Mouse (Mus musculus) thymus, postnatal 0 days (tissue): ENCODE data around the gene Gtf2h1. TPM values are rescaled to one million over a fixed set of nuclear protein-coding genes. Genes with fewer than 3 reads are reported as not detected.

Experiments used
- DNase-seq: peaks from one replicate; pipeline ENCODE4 v3.0.0-alpha.2; 2015; ENCODE audit warnings: low spot score
- polyA plus RNA-seq: library from polyadenylated mRNA; unstranded; fragments of >200 nt; fragmentation: Nextera tagmentation; extraction: Ambion mirVana; gene quantifications from 2 replicates; pipeline ENCODE4 v1.2.1, GENCODE M21; 2015

Gtf2h1 gene
- polyA plus RNA-seq, 1 experiment from 2014 or later = 54.3 TPM

DNA sequence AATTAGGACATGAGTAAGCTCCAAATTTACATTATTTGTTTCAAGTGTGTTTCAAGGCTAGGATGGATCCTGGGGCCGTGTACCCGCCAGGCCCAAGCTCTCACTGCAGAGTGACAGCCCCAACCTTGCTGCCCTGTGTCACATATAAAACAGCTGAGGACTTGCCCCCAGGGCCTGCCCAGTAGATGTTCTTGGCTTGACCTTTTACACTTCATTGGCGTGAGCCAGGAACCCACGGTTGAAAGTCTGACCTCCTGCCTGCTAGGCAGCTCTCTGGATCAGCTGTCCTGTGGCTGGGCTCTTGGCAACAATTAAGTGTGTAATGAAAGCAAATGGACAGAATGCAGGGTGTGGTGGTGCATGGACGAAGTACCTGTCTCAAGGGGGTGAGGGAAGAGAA lies 53.4 kb downstream of the Gtf2h1 start:
- no peak for DNase-seq

DNA sequence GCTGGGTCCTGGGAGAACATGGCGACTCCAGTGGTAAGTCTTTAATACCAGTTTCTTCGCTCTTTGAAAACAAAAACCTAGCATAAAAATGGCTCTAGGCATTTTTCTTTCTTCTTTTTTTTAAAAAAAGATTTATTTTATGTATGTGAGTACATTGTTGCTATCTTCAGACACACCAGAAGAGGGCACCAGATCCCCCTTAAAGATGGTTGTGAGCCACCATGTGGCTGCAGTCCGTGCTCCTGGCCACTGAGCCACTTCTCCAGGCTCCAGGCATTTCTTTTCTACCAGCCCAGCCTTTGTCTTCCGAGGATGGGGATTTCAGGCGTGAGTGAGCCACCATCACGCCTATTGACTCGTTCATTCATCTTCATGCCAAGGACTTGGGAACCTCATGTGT lies 55.1 kb downstream of the Gtf2h1 start:
- no peak for DNase-seq

DNA sequence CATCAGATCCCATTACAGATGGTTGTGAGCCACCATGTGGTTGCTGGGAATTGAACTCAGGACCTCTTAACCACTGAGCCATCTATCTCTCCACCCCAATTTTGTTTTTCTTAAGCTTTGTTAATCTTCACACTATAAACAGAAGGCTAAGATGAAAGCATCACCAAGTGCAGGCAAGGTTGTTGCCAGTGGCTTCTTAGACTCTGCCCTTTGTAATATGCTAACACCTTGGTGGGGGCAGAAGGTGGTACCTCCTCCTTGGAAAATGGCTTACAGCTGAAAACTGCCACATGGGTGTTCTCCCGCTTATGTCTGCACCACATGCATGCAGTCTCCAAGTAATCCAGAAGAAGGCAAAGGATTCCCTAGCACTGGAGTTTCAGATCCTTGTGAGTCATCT lies 56.8 kb downstream of the Gtf2h1 start:
- DNase-seq = no peak

DNA sequence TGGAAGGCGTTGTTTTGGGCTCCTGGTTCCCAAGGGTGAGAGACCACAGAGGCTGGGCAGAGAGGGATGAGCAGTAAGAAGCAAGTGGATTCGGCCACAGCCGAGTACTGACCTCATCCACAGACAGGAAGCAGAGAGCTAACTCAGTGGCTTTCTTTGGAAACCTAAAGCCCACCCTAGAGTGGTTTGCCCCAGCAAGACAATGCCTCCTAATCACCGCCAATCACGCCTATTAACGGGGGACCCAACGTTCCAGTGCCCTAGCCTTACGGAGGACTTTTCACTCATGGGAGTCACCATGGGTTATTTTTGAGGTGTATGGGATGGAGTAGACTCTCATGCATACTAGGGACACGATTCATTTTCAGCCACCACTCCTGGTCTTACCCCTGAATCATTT lies 57.5 kb downstream of the Gtf2h1 start:
- DNase-seq = no peak

DNA sequence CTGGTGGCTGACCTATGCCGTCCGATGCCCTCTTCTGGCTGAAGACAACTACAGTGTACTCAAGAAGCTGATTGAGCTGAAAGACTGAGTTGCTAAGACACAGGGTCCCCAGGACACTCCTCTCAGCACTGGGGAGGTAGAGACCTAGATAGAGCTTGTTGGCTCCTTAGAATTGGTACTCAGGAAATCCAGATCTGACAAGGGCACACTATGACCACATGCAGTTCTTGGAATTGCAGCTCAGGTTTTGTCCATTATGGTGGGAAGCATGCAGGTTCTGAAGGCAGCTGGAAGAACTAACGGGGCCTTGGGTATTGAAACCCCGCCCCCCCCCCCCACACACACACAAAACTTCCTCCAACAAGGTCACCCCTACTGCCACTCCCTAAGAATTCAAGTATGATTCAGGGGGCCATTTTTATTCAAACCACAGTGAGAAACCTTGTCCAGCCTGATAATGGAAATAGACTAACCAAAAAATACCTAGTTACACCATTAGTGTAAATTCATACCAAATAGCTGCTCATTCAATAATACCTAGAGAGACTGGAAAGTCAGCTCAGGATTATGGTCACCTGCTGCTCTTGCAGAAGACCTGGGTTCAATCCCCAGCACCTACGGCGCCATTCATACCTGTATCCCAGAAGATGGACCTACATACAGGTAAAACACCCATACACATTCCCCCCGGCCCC lies 60.1 kb downstream of the Gtf2h1 start:
- no peak for DNase-seq

DNA sequence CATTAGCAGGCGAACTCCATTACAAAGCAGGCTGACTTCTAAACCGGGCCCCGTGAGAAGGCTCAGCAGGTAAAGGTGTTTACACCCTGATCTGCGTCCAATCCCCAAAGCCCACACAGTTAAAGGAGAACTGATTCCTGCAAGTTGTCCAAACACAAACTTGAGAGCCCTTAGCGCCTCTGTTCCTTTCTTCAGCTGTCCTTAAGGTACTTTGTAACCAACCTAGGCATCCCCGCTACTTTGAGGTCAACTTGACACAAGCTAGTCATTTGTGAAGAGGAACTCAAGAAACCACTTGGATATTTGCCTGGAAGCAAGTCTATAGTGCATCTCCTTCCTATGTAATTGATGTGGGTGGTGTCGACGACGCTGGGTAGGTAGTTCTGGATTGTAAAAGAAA lies 61.5 kb downstream of the Gtf2h1 start:
- no peak for DNase-seq

DNA sequence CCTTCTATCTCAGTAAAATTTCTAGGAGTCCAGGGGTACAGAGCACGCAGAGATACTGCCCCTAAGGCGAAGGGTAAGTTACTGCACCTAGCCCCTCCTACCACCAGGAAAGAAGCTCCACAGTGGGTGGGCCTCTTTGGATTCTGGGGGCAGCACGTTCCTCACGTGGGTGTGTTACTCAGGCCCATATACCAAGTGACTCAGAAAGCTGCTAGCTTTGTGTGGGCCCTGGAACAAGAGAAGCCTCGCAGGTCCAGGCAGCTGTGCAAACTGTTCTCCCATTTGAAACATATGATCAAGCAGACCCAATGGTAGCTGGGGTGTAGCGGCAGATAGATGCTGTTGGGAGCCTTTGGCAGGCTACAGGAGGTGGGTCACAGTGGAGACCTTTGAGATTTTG lies 63.1 kb downstream of the Gtf2h1 start:
- no peak for DNase-seq

DNA sequence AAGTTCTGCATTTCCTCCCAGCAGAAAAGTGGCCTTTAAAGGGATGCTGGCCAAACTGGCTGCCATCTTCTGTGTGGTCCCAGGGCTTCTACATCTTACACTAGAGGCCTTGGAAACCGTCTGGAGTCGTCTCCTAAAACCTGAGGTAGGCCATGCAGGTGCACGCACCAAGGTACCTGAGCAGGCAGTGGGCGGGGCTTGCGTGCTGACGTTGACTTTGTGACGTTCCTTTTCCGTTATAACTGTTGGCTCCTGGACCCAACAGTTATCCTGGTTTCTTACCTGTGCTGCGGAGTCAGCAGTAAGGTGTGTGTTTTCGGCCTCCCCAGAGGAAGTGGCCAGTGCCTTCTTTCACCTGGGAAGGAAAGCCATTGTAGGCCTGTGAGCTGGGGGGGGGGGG lies 65.1 kb downstream of the Gtf2h1 start, which contains the start of gene Ldhc:
Gene Ldhc (plus strand): TSS at position 208 of the 400 bp plus-strand sequence.
- no peak for DNase-seq

DNA sequence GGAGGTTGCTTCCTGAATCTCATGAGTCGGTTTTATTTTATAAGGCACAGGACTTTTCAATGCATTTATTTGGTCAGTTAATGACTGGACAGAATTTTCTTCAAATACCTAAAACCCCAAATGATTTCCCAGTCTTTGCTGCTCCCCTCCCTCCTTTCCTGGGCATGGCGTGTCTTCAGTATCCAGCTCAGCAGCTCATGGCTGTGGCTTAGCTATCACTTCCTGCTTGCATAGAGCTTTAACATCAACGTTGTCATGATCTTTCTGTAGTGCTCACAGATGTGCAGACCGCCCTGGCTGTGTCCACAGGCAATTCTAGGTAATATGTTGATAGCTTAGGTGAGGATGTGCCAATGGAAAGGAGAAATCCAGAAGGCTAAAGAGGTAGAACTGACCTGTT lies 76.1 kb downstream of the Gtf2h1 start:
- peak; percentile 13 for DNase-seq

Other genes starting within 250 kb of the Gtf2h1 start
- 11.0 and 11.1 TPM in 2 replicates for gene Sergef, start 156.3 kb upstream of the Gtf2h1 start, polyA plus RNA-seq
- gene Tph1, start 123.6 kb upstream of the Gtf2h1 start, polyA plus RNA-seq = 3.5 and 4.2 TPM in 2 replicates
- 27.1 and 30.4 TPM in 2 replicates for gene Saal1, start 85.4 kb upstream of the Gtf2h1 start, polyA plus RNA-seq
- 15.1 and 17.9 TPM in 2 replicates for gene Saa3, start 80.4 kb upstream of the Gtf2h1 start, polyA plus RNA-seq
- gene Saa4, start 63.5 kb upstream of the Gtf2h1 start, polyA plus RNA-seq = 0.08 and 0.18 TPM in 2 replicates
- 6.2 and 6.3 TPM in 2 replicates for gene Saa1, start 53.1 kb upstream of the Gtf2h1 start, polyA plus RNA-seq
- 2.7 and 2.8 TPM in 2 replicates for gene Saa2, start 44.3 kb upstream of the Gtf2h1 start, polyA plus RNA-seq
- gene Hps5, start within 50 bp of the Gtf2h1 start, polyA plus RNA-seq = 15.1 and 16.8 TPM in 2 replicates
- gene Ldha, start 45.4 kb downstream of the Gtf2h1 start, polyA plus RNA-seq = 1,216 and 1,339 TPM in 2 replicates
- not detected in 2 replicates for gene Ldhc, start 65.1 kb downstream of the Gtf2h1 start, polyA plus RNA-seq
- gene Tsg101, start 123.9 kb downstream of the Gtf2h1 start, polyA plus RNA-seq = 145 and 152 TPM in 2 replicates
- gene Uevld, start 162.4 kb downstream of the Gtf2h1 start, polyA plus RNA-seq = 6.1 and 6.4 TPM in 2 replicates
- gene Gm9999, start 187.5 kb downstream of the Gtf2h1 start, polyA plus RNA-seq = not detected in 2 replicates
- 14.7 and 15.1 TPM in 2 replicates for gene Spty2d1, start 212.3 kb downstream of the Gtf2h1 start, polyA plus RNA-seq